Mouse (Mus musculus) hindbrain, embryonic 11.5 days (tissue): ENCODE measurements at regions not wholly inside any gene's neighbourhood (a gene's known extent, or its start where the extent isn't known, plus 50 kb on each side); places are given as distances from the start of the nearest gene placed in this dataset.

Experiments used
- ATAC-seq: fragments of 200-750 bp; cut with Nextera tagmentation; 2 replicates; pipeline ENCODE4 v1.8.0; 2017; ENCODE audit warnings: mild to moderate bottlenecking, moderate TSS enrichment, moderate library complexity; ENCODE audit not compliant: low FRiP score
- DNase-seq: peaks from one replicate; pipeline ENCODE4 v3.0.0-alpha.2; 2015; ENCODE audit warnings: low spot score
- H3K27ac ChIP-seq: fragments of 300-500 bp; sonication (generic); 2 replicates; pipeline ENCODE4 v1.5.1; 2014; ENCODE audit warnings: mild to moderate bottlenecking, low read depth, low read length
- H3K27me3 ChIP-seq: fragments of 300-500 bp; sonication (generic); 2 replicates; pipeline ENCODE4 v1.6.1; 2014; ENCODE audit warnings: mild to moderate bottlenecking, low read length, moderate library complexity, mixed read lengths; ENCODE audit not compliant: control insufficient read depth, insufficient read depth
- H3K36me3 ChIP-seq: fragments of 300-500 bp; sonication (generic); 2 replicates; pipeline ENCODE4 v1.6.1; 2014; ENCODE audit warnings: mild to moderate bottlenecking, low read length, moderate library complexity, mixed read lengths; ENCODE audit not compliant: control insufficient read depth, insufficient read depth
- H3K4me1 ChIP-seq: fragments of 300-500 bp; sonication (generic); replicated peaks from 2 replicates; pipeline ENCODE4 v1.6.1; 2014; ENCODE audit warnings: low read length, mixed read lengths; ENCODE audit not compliant: control insufficient read depth, insufficient read depth
- H3K4me2 ChIP-seq: fragments of 300-500 bp; sonication (generic); replicated peaks from 2 replicates; pipeline ENCODE4 v1.6.1; 2014; ENCODE audit warnings: mild to moderate bottlenecking, low read depth, low read length
- H3K4me3 ChIP-seq: fragments of 300-500 bp; sonication (generic); 2 replicates; pipeline ENCODE4 v1.5.1; 2014; ENCODE audit warnings: low read depth, low read length
- H3K9ac ChIP-seq: fragments of 300-500 bp; sonication (generic); 2 replicates; pipeline ENCODE4 v1.6.1; 2014; ENCODE audit warnings: low read depth, low read length
- H3K9me3 ChIP-seq: fragments of 300-500 bp; sonication (generic); 2 replicates; pipeline ENCODE4 v1.6.1; 2016; ENCODE audit warnings: low read length; ENCODE audit not compliant: control insufficient read depth
- WGBS: fragments of 180-500 bp; shearing (Covaris S2); extraction: QIAGEN DNeasy Blood & Tissue Kit; methylation state at CpG from one replicate; pipeline ENCODE4 v1.1.7; 2014; 5-methylcytosine and 5-hydroxymethylcytosine counted together

DNA sequence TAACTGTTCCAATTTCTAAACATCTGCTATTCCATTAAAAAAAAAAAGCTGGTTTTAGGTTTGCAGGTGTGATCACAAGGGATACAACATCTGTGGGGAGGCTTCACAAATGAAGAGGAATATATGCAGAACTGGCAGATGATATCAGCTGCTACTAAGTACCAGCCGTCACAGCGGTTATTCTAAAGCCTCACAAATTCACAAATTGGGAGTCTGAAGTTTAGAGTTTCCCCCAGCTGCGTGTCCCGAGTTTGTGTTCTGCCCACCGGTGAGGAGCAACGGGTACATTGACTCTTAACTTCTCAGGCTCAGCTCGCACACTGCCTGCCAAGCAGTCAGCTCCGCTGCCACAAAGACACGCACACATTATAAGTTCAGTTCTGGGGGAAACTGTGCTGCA, 586.6 kb upstream of the Mpdz start:
- no peaks in the 10 kb centered on the region for H3K4me1 ChIP-seq
- no peak overlapping the region for H3K9ac ChIP-seq
- no peak overlapping the region for H3K4me3 ChIP-seq
- no peaks in the 10 kb centered on the region for H3K36me3 ChIP-seq
- H3K27me3 ChIP-seq = no peaks in the 10 kb centered on the region
- DNase-seq (no peak), ATAC-seq (no peak)
- no peaks in the 10 kb centered on the region for H3K9me3 ChIP-seq
- 90% methylated on average over 9 of the region's 9 CpGs for WGBS
- no peak overlapping the region for H3K4me2 ChIP-seq
- no peak overlapping the region for H3K27ac ChIP-seq

DNA sequence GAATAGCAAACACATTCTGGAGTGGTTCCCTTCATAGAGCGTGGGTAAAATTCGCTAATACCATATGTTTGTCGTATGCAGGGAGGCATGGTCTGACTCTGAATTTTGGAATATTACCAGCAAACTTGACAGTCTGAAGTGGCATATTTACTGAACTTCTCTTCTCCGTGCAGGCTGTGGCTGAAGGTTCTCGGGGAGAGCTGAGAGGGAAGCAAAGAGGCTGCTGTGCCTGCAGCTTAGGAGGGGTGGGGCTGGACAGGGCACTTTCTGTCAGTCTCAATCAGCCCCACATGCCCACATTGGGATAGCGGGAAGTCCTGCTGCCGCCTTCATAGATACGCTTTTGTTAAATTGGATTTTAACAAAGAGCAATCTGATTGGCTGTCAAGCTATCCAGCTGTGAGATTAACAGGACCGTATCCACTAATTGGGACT, 584.8 kb upstream of the Mpdz start:
- H3K9me3 ChIP-seq = no peaks in the 10 kb centered on the region
- H3K4me1 ChIP-seq = no peaks in the 10 kb centered on the region
- ATAC-seq = peak; percentile 47; the same call in 1 of the 2 replicates
- 0 out of 2 replicates have a peak overlapping the region, but pooled peaks have one; percentile 2 for H3K9ac ChIP-seq
- H3K27me3 ChIP-seq = no peaks in the 10 kb centered on the region
- no peak overlapping the region for H3K4me3 ChIP-seq
- 65% methylated on average over 9 of the region's 9 CpGs for WGBS
- peak; percentile 25 for DNase-seq
- no peak overlapping the region for H3K27ac ChIP-seq
- H3K4me2 ChIP-seq = no peak overlapping the region
- H3K36me3 ChIP-seq = no peaks in the 10 kb centered on the region

DNA sequence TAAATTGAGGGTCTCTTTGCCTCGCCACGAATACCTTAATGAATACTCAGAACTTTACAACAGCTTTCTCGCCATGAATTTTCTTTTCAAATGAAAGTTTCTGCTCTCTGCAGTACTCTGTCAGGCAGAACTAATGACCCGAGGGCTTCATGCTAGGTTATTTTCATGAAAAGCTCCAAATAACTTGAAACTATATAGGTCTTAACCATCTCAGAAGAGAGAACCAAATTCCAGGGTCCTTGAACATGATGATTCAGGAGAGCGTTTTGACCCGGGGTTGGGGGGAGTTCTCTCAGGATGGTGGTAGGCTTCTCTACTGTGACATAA, 558.8 kb upstream of the Mpdz start:
- WGBS = 89% methylated on average over 6 of the region's 6 CpGs
- no peak for ATAC-seq

DNA sequence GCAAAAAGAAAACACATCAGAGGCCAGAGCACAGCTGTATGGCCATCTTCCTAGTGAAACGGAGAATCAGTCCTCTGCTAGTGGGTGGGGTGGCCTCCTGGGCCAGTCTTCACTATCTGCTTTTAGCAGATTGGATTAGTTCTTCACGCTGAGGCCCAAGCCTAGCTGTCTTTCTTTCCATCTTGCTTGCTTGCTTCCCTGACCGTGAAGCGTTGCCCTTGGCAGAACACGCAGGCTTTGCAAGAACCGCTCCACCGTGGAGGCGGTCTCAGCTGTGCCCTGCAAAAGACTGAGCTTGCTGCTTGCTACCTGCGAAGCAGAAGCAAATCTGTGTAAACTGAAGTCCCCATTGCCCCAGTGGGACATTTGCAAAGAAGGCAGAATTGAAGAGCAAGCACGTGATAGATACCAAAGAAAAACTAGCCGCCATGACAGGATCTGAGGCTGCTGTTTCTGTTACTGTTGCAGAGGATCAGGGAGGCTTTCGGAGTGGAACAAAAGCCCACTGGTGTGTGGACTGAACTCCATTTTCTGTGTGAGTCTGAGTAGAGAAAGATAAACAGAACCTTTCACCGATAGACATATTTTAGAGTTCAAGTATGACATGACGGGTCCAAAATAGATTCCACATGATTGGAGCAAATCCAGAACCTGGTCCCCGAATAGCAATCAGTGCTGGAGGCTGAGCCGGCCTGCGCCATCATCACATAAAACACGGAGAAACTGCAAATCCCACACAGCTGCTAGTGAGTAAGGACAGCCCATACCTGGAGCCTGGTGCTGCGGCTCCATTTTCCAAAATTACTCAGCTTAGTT, 558.2 kb upstream of the Mpdz start:
- no peak overlapping the region for H3K4me3 ChIP-seq
- no peak overlapping the region for H3K9ac ChIP-seq
- H3K27ac ChIP-seq = no peak overlapping the region
- H3K4me1 ChIP-seq = no peaks in the 10 kb centered on the region
- H3K27me3 ChIP-seq = no peaks in the 10 kb centered on the region
- DNase-seq (no peak), ATAC-seq (no peak)
- no peaks in the 10 kb centered on the region for H3K36me3 ChIP-seq
- 83% methylated on average over 19 of the region's 19 CpGs for WGBS
- H3K9me3 ChIP-seq = no peaks in the 10 kb centered on the region
- no peak overlapping the region for H3K4me2 ChIP-seq

More for the DNA sequence above, 558.8 kb upstream of the Mpdz start:
- no peaks in the 10 kb centered on the region for H3K27me3 ChIP-seq
- H3K4me1 ChIP-seq = no peaks in the 10 kb centered on the region
- H3K9me3 ChIP-seq = no peaks in the 10 kb centered on the region
- H3K36me3 ChIP-seq = no peaks in the 10 kb centered on the region
- no peak overlapping the region for H3K4me3 ChIP-seq
- no peak for DNase-seq
- no peak overlapping the region for H3K27ac ChIP-seq
- no peak overlapping the region for H3K4me2 ChIP-seq
- H3K9ac ChIP-seq = no peak overlapping the region

DNA sequence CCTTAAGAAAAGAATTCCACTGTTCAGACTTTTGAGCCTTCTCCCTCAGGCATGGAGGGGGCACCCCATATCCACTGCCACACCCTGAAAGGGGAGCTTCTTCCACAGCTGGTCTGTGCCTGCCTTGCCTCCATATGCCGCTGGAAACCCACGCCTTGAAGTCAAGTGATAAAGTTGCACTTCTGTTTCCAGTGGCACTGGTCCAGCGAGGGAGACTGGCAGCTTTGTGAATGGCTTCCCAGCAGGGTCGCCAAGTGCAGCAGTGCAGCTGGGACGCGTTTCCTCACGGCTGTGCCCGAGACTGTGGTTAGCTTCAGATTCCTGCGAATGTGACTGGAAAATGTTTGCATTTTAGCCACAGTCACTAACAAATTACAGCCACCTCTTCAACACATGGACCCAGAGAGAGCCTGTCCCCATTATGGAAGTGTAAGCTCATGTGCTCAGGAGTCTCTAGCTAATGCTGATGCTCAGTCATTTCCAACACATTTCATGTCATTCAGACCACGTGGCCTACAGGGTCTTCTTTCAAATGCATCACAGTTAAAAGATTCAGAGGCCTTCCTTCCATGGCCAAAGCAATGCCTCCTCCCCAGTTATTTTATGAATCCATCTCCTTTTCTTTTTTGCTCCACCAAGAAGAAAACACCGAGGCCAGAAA, 557.2 kb upstream of the Mpdz start:
- H3K36me3 ChIP-seq = no peaks in the 10 kb centered on the region
- no peak for ATAC-seq
- no peak overlapping the region for H3K4me2 ChIP-seq
- no peaks in the 10 kb centered on the region for H3K4me1 ChIP-seq
- H3K9me3 ChIP-seq = no peaks in the 10 kb centered on the region
- no peak overlapping the region for H3K9ac ChIP-seq
- DNase-seq = peak; percentile 20
- H3K27me3 ChIP-seq = no peaks in the 10 kb centered on the region
- no peak overlapping the region for H3K4me3 ChIP-seq
- no peak overlapping the region for H3K27ac ChIP-seq
- 54% methylated on average over 11 of the region's 11 CpGs for WGBS

DNA sequence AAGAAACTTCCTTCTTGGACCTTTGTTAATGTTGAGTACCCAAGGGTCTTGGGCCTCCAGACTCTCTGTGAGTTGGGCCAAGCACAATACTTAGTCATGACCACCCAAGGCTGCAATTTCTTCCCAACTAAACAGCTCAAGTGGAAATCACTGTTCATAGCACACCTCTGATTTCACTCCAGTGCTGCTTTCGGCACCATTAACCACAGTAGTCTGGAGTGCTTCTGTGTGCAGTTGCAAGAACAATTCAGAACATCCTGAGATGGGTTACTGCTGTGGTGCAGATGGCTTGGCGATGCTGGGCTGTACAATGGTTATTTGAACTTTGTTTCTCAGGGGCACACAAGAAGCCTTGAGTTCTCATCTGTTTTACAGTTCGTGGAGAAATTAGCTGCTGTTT, 556.5 kb upstream of the Mpdz start:
- Histone ChIP-seq H3K4me2 (no peak overlapping the region), H3K9ac (no peak overlapping the region), H3K9me3 (no peaks in the 10 kb centered on the region), H3K27me3 (no peaks in the 10 kb centered on the region), H3K4me1 (no peaks in the 10 kb centered on the region), H3K27ac (no peak overlapping the region), H3K36me3 (no peaks in the 10 kb centered on the region), H3K4me3 (no peak overlapping the region)
- 88% methylated on average over 3 of the region's 3 CpGs for WGBS
- DNase-seq (no peak), ATAC-seq (no peak)

DNA sequence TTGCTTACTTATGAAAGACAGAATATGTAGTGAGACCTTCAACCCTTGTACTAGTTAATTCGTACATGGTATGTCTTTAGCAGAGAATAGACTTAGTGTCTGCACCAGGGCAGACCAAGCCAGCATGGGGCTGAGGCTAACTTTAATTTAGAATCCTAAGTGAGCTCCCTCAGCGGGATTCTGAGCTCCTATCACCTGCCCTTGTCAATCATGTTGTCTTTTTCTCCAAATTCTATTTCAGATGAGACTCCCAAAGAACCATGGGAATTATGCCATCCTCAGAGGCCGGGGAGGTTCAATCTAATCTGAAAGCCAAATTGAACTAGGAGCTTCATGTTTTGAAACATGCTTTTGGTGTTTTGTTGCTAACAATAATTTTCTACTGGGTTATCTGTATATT, 553.8 kb upstream of the Mpdz start:
- no peaks in the 10 kb centered on the region for H3K4me1 ChIP-seq
- no peaks in the 10 kb centered on the region for H3K27me3 ChIP-seq
- no peak overlapping the region for H3K27ac ChIP-seq
- 69% methylated on average over 3 of the region's 3 CpGs for WGBS
- no peaks in the 10 kb centered on the region for H3K36me3 ChIP-seq
- ATAC-seq (no peak), DNase-seq (no peak)
- no peak overlapping the region for H3K9ac ChIP-seq
- no peak overlapping the region for H3K4me2 ChIP-seq
- no peaks in the 10 kb centered on the region for H3K9me3 ChIP-seq
- H3K4me3 ChIP-seq = no peak overlapping the region

DNA sequence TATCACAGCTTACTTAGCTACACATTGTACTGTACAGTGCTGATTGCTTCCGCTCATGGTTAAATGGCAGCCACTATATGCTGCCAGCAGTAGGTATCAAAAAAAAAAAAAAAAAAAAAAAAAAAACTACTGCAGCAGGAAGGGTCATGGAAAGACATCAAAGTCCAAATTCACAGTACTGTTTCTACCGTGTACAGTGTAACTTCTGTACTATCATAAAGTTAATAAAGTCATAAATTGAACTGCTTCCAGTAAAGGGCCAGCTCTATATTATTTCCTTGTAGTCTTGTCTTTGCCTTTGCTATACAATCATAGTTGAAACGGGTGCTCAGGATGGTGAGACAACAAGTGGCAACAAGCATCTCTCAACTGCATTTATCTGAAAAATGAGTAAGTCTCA, 552.6 kb upstream of the Mpdz start:
- no peaks in the 10 kb centered on the region for H3K9me3 ChIP-seq
- no peak overlapping the region for H3K9ac ChIP-seq
- H3K27me3 ChIP-seq = no peaks in the 10 kb centered on the region
- H3K4me2 ChIP-seq = no peak overlapping the region
- WGBS = 91% methylated on average over 3 of the region's 3 CpGs
- H3K27ac ChIP-seq = no peak overlapping the region
- no peak overlapping the region for H3K4me3 ChIP-seq
- DNase-seq (no peak), ATAC-seq (no peak)
- H3K4me1 ChIP-seq = no peaks in the 10 kb centered on the region
- H3K36me3 ChIP-seq = no peaks in the 10 kb centered on the region

DNA sequence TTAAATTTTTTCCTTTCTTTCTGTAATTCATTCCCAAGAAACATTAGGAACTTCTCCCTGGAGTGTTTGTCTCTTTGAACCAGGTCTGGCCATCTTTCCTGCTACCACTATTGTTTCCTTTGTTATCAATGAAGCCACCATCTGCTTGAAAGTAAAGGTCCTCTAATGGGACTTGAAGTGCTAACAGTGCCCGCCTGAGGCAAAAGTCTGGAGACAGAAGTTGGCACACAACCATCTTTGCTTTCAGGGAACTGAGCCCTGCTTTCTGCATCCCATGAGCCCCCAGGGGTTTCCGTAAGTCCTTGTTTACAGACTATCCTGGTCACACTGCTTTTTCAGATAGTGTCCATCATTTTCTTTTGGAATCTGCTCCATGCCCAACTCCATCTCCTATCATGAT, 546.2 kb upstream of the Mpdz start:
- ATAC-seq (no peak), DNase-seq (no peak)
- no peak overlapping the region for H3K27ac ChIP-seq
- WGBS = 89% methylated on average over 2 of the region's 2 CpGs
- H3K4me3 ChIP-seq = no peak overlapping the region
- H3K4me2 ChIP-seq = no peak overlapping the region
- H3K27me3 ChIP-seq = no peaks in the 10 kb centered on the region
- H3K36me3 ChIP-seq = no peaks in the 10 kb centered on the region
- H3K4me1 ChIP-seq = no peaks in the 10 kb centered on the region
- H3K9me3 ChIP-seq = no peaks in the 10 kb centered on the region
- no peak overlapping the region for H3K9ac ChIP-seq
